Mouse (Mus musculus) liver, adult (tissue): ENCODE measurements at regions not wholly inside any gene's neighbourhood (a gene's known extent, or its start where the extent isn't known, plus 50 kb on each side); places are given as distances from the start of the nearest gene placed in this dataset.
A peak's percentile ranks its signal among the peaks of the same experiment; 100 is the strongest.

Source experiments
- GATA4 ChIP-seq: IDR thresholded peaks from 2 replicates; pipeline ENCODE4 v1.6.1; 2014; ENCODE audit warnings: mild to moderate bottlenecking, low read length; ENCODE audit not compliant: insufficient replicate concordance

DNA sequence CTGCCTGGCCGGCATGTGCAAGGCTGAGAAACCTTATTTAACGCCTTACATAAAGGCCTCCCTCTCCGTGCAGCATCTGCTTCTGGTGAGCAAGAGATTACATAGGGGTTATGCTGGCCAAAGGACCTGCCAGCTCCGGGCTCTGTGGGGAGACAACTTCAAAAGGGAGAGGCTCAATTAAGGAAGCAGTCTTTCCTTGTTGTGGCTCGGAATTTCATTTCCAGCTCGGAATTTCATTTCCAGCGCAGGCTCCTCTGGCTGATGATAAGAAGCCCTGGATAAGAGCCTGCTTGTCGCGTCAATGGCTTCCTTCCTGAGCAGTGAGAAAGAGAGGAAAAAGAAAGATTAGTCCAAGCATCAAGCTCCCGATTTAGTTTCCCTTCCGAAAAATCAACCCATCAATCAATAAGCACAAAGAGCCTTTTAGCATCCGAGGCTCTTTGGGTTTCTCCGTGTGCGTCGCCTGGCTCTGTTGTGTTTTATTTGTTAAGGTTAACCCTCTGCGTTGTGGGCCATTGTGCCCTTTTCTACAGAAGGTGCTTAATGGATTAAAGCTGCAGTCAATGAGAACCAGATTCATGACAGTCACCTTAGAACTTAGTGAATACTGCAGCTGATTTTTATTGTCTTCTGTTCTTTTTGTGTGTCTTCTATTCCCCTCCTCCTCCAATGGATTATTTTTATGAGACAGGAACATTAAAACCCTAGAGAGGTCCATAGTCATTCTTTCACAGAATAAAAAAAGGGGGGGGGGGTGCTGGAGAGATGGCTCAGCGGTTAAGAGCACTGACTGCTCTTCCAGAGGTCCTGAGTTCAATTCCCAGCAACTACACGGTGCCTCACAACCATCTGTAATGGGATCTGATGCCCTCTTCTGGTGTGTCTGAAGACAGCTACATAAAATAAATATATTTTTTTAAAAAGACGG lies 218.3 kb downstream of the Myo1b start:
- peak; percentile 62; the same call in 1 of the 2 replicates for TF ChIP-seq GATA4

DNA sequence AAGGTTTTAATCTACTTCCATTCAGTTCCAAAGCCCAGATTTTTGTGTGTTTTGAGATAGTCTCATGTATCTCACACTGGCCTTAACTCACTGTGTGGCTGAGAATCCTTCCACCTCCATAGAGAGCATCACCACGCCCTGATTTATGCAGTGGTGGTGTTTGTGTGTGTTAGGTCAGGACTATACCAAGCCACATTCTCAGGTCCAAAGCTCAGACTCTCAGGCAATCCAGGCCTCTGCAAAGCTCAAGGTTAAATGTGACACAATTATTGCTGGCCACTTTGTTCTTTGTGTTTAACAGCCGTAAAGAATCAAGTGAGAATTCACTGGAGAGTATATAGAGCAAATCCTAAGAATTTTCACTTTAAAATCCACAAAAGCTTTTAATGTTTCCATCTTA lies 218.2 kb upstream of the Nabp1 start:
- TF ChIP-seq GATA4 = no peak

DNA sequence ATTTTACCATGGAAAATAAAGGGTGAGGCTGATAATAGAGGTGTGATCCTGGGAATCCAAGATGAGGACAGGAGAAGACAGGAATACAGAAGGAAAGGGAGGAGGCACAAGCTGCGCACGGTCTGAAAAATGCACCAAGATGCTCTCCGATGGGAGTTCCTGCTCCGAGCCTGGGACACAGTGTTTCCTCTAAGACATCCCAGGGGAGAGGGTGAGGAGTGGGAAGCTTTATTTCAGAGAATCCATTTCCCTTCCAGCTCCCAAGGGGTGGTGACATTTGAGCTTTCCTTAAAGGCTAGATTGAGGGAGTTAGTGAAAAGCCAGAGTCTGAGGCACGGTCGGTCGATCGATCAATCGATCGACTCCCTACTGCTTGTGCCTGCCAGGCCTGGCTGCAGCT lies 212.7 kb upstream of the Nabp1 start:
- no peak for TF ChIP-seq GATA4

DNA sequence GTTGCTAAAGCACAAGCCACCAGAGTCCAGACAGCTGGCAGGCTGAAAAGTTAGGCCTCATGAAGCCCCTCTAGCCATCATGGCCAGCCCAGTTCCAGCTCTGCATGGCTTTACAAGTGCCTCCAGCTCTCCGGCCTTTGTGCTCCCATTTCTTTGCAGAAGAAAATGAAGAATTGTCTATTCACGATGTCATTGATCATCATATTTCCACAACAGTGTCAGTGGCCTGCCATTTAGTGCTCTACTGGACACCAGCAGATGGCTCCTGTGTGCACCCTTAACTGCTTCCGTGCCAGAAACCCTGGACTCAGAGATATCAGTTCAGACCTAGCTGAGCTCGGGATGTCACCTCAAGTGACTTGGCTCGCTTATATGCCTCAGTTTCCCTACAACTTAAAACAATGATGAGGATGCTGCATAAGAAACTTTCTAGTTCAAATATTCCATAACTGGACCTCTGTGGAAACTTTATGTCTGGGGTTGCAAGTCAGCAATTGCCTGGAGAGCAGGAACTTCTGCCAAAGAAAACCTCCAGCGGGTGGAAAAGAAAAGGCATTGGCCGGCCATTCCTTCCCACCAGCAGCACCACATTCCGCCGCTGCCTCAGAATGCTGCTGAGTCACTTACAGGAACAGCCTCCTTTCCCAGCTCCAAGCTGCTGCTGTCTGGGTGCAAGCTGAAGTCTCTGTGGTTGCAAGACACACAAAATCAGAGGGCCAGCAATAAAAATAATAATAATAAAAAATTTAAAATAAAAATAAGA lies 211.4 kb upstream of the Nabp1 start:
- TF ChIP-seq GATA4 = no peak

DNA sequence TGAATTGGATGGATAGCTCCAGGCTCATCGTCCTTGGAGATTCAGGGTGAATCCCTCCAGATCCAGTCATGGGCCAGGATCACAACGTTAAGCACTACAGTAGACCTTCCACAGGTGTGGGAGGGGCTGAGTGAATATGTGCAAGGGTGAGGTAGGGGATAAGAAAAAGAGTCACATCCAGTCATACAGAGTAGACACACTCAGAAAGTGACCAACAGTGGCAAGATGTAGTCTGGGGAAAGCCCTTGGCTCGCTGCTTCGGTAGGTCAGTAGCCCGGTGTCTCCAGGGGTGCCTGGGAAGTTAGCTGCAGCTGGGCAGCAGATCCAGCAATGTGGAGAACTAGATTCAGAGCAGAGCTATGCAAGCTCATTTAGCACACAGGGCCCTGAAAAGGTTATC lies 210.7 kb upstream of the Nabp1 start:
- no peak for TF ChIP-seq GATA4

DNA sequence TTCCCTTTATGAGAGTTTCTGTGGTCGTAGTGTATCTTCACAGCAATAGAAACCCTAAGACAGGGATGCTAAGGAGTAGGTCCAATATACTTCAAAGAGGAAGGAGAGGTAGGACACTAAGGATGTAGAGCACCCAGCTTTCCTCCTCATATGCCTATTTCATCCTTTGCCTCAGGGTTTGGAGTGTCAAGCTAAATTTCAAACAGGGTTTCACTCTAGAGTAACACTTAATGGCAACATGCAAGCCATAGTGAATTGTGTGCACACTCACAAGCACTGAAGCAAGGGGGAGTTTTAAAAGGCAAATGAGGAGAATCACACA lies 210.0 kb upstream of the Nabp1 start:
- no peak for TF ChIP-seq GATA4

DNA sequence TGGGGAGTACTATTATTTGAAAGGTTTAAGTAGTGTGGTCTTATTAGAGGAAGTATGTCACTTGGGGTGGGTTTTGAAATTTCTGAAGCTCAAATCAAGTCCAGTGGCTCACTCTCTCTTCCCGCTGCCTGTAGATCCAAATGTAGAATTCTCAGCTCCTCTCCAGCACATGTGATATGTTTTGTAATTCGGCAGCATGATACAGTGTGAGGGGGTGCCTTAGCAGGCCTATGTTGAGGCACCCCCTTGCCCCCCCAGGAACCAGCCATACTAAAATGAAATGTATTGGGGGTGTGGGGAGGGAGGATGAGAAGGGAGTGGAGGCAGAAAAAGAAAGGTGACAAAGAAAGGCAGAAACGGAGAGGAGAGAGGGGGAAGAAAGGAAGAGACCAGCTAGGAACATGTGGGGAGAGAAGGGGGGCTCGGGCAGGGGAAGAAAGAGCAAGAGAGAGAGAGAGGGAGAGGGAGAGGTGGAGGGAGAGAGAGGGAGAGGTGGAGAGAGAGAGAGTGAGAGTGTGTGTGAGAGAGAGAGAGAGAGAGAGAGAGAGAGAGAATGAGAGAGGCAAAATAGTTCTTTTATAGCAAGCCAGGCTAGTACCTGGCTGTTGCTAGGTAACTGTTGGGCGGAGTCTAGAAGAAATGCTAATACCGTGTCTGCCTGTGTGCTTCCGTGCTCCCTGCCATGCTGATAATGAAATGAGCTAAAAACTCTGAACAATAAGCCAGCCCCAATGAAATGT lies 209.4 kb upstream of the Nabp1 start:
- no peak for TF ChIP-seq GATA4

DNA sequence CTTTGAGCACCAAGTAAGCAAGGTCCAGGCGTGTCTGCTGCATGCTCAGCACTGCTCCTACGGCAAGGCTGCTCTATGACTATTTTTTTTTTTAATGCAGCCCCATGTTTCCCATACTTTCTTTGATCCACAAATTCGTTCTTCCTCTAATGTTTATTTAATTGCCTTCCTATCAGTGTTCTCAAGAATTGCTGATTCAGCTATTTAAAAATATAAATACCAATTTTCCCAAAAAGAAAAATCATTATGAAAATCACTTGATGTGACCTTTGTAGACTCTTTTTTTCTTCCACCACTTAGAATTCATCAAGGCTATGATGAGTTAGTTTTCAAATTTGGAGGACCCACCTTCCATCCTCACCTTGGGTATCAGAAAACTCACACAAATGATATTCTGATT lies 208.5 kb upstream of the Nabp1 start:
- TF ChIP-seq GATA4 = no peak

DNA sequence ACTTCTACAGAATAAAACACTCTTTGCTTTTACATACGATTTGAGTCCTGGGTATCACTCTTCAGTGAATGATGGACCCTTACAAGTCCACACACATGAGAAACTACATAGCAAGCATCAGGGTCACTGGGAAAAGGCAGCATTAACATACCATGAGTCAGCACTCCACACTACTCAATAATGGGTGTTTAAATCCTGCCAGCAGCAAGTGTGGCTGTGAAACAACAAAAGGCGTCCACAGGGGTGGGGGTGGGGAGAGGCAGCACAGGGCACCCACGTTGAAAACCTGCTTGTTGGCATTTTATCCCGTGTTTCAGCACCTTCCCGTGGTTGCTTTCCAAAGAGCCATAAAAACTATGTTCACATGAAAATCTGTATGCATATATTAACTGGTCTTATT lies 204.0 kb upstream of the Nabp1 start:
- TF ChIP-seq GATA4 = no peak

DNA sequence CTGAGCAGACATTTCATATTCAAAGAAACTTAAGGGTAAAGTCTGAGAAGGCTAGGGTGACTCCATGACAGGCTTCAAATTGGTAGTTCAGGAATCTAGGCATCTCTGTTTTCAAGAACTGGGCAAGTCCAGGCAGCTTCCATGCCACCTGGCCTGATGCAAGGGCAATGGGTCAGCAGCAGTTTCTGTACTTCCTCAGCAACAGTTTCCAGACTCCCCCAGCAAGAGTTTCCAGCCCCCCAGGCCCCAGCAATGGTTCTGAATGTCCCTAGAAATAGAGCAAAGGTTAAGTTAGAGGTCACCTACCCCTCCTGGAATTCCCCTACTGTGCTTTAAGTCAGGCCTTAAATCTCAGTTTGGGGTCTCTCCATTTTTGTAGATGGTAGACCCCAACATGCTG lies 203.6 kb upstream of the Nabp1 start:
- TF ChIP-seq GATA4 = no peak

DNA sequence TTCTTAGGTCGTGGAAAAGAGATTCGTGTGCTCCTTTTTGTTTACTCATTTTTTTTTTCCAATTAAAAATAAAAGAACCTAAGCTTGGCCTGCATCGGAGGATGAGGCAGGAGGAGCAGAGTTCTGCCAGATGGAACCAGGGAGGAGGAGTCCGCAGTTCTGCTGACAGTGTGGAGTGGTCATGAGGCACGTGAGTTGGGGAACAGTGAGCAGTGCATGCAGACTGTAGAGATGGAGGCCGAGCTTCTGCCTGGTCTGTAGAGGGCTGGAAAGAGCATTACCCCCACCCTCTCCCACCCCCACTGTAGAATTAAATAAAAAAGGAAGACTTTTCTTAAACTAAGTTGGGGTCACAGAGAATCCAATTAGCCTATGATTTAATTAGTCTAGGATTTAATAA lies 202.5 kb upstream of the Nabp1 start:
- no peak for TF ChIP-seq GATA4

DNA sequence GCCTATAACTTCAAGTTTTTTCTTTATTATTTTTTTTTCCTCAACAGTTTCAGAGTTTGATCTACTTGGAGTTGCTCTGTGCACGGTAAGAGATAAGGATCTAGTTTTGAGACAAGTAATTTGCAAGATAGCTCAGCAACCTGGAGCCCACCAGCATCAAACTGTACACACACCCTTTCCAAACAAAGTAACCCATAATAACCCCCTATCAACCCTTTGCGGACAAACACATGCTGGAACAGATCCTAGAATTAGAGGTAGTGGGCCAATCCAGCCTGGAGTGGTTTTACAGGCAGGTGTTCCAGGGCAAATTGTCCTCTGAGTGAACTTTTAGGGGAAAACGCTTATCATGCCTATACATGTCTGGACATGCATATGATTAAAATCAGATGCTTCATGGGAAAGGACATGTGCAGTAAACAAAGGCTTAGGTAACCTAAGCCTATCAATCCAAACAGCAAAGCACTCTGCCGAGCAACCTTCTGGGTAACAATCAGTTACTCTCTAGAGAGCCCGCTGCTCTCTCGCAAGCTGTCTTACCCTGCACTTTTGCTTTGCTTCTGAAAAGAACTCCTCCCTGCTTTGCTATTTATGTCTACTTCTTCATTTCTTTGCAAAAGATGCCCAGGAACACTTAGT lies 200.2 kb upstream of the Nabp1 start:
- no peak for TF ChIP-seq GATA4

DNA sequence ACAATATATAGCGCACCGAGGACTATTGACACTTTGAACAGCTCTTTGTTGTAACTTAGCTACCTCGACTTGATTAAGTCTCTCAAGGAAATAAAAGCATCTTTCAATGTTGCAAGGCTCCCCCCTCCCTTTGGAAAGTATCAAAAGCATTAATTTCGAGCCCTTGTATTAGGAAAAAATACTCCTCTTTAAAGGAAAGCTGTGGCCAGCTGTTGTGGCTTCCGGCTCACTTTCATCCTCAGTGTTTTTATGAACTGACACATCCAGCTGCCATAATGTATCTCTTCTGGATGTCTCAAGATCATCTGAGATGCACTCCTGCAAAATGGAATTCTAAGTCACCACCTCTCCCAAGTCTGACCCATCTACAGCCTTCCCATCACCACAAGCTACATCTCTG lies 199.6 kb upstream of the Nabp1 start:
- TF ChIP-seq GATA4 = no peak

DNA sequence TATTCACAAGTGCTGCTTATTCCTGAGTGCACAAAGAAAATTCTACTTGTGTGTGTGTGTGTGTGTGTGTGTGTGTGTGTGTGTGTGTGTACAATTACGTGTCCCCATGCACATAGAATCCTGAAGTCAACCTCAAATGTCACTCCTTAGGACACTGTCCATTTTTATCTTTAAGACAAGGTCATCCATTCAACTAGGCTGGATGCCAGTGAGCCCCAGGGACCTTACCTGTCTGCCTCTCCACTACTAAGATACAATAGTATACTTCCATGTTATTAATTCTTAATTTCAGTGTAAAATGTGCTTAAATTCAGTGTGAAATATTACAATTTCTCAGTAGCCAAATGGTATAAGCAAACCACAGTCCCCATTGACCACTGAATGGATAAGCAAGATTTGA lies 193.5 kb upstream of the Nabp1 start:
- TF ChIP-seq GATA4 = no peak

DNA sequence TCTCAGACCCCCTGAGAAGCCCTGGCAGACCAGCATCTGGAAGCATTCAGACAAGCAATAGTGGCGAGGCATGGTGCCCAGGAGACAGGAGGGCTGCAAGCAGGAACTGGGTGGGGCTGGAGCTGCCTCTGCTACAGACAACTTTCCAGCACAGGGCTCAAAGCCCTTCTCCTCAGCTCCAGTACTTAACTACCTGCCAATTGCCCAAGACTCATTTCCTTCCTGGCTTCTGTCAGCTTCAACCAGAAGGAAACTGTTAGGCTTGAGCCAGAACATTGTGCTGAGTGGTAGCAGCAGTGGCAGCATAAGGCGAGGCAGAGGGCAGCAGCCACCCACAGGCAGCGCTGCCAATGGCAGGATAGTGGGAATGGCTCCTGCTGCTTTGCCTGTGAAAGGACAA lies 193.1 kb upstream of the Nabp1 start:
- TF ChIP-seq GATA4 = no peak
